Mouse (Mus musculus) ovary, adult 18-20 months (tissue): ENCODE measurements around the gene Ralb.

Experiments
- DNase-seq: peaks from one replicate; pipeline ENCODE4 v3.0.0; 2022; ENCODE audit warnings: low spot score, mixed read lengths

The Ralb gene

DNA sequence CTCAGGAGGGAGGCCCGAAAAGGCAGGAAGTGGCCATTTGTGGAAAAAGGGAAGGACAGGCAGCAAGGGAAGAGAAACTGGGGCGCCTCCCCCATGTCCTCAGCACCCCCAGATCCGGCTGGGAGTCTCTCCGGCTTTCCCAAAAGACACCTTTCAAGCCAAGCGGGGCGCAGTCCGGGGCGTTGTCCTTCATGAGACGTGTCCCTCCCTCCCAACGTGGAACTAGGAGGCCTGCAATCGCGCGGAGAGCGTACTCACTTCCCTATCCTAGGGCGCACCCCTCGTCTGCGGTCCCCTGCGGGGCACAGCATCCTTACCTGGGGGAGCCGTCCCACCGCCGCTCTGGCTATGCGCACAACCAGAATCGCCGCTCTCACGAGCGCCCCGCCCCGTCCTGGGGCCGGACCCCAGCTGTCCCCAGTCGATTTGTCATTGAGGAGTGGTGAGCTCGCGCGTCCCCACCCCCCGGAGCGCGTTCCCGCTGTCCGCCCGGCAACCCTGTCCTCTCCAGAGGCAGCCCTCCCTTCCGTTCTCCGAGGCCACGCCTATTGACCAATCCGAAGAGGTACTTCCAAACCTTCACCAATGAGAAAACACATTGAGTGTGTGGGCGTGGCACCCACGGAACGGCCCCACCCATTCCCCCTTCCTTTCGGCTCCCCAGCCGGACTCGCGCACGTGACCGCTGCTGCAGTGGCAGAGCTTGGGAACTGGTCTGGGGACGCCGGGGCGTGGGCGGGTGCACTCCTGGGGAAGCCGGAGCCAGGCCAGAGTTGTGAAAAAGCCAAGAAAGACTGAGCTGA lies at the start of gene Ralb:
TSS of gene Ralb (minus strand) at position 535 of the 803 bp plus-strand sequence.
- peak; percentile 99 for DNase-seq

DNA sequence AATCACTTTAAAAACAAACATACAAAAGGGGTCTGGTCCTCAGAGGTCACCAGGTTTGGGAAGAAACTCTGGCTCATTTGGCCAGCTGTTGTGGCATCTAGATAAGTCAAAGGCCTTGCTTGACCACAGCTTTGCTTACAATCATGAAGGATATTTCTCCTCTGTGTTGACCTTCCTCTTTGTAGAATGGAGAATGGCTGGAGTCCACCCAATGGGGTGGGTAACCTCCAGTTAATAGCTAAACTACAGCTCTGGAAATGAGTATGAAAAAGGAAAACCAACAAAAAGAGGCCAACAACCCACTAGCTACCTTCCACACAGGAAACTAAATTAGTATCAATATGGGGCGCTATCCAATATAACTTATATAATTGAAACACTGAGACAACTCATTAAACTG lies 47.1 kb upstream of the Ralb start:
- no peak for DNase-seq

DNA sequence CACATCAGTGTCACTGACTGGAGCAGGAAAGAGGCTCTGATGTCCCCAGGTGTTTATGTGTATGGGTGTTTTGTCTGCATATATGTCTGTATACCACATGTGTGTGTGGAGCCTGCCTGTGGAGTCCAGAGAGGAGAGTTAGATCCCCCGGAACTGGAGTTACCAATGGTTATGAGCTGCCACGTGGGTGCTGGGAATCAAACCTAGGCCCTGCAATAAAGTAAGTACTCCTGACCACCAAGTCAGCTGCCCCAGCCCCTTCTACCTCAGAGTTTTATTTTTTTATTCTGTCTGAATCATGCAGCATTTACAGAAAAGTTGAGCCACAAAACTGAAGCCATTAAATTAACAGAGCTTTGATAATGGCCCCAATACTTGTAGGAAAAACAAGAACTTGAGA lies 45.5 kb upstream of the Ralb start:
- no peak for DNase-seq

DNA sequence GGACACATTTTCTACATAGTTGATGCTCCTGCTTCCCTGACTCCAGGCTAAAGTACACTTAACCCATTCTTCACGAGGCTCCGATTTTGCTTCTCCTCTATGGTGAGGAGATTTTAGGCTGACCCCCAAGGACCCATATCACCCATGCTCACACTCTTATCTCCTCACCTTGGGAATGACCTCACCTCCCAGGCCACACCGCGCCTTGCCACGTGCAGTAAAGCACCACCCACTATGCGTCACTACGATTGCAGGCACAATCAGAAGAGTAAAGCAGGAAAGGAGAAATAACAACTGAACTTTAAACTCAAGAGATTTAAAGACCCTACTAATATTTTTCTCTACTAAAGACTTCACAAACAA lies 44.7 kb upstream of the Ralb start:
- DNase-seq, result no peak

DNA sequence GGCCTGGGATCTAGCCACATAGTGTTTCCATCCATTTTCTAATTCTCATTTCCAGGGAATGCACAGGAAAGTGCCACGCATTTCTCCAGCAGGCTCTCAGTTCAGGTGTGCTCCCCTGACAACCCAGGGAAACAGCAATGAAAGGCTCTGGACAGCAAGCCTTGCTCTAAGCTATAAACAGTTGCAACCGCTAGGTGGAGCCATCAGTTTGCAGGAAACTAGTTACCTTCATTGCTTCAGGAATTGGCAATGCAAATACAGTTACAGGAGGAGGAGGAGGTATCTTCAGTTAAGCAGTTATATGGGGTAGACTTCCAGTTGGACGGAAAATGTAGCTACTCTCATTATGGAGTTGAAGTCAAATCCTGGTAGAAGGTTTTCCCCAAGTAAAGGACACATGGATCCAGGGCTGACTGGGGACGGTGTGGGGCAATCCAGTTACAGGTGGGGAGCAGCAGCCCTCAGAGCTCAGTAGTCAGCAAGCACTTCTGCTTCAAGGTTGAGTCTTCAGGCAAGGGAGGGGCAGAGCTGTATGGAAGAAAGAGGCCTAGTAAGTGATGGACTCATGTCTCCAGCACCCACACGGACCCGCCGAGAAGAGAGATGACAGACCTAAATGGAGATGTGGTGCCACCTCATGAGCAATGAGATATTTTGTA lies 44.2 kb upstream of the Ralb start:
- peak; percentile 26 for DNase-seq

DNA sequence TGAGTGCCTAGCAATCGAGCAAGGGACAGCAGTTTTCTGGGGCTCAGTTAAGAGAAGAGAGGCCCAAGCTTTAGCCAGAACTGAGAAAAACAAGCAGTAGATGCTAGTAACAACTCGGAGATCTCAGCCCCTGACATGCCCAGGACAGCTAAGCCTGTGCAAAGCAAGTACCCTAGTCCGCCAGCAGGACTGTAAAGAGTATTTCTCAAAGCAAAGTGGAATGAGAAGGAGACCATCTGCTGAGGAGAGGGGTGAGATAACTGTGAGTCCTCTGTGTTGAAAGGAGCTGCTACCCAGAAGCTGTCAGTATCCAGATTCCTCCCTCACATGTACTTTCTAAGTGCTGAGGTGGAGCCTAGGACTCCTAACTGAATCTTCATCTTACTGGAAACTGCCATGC lies 41.9 kb upstream of the Ralb start:
- no peak for DNase-seq

DNA sequence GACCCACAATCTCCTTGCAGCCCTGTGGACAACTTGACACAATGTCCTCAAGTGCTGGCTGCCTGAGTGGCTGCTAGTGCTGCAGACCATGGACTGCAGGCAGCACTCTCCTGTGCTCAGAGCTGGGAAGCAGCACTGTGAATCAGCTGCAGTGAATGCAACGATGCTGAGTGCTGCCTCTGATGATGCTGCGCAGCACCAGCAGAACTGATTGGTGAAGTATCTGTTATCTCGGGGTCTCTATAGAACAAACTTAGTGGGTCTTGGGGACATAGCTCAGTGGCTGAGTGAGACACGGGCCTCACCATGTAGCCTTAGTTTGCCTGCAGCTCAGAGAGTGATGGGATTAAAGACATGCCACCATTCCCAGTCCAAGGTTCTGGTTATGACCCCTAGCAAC lies 41.1 kb upstream of the Ralb start:
- no peak for DNase-seq

DNA sequence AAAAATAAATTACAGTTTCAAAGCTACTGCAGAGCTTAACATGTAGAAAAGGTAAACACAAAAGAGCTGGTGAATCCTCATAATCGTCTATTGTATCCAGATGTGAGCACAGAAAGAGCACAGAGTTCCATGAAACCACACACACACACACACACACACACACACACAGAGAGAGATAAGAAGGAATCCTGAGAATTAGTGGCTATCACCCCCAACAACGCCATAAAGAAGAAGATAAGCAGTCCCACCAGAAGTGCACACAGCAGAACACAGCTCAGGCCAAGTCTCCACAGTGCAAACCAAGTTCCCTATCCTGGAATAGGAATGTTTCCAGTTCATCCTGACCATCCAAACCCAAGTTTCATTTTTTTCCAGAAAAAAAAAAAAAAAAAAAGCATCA lies 40.6 kb upstream of the Ralb start:
- no peak for DNase-seq

DNA sequence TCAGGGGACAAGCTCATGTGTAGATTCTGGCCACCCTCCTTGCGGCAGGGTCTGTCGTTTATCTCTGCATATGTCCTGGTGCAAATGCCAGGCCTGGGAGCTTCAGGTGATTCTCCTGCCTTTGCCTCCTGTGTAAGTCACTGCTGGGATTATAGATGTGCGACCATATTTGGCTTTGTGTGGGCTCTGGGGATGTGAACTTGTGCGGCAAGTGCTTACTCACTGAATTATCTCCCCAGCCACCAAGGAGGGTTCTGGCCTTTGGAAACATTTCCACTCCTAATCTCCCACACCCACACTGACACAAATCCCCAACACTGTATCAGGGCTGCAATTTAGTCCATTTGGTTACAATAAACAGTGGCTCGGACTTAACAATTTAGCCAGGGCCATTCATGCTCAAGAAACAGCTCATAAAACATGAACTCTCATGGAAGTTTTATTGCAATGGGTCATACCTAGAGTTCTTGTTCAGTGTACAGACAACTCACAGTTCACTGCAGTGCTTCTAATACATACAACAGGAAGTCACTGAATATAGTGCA lies 40.1 kb upstream of the Ralb start:
- no peak for DNase-seq

DNA sequence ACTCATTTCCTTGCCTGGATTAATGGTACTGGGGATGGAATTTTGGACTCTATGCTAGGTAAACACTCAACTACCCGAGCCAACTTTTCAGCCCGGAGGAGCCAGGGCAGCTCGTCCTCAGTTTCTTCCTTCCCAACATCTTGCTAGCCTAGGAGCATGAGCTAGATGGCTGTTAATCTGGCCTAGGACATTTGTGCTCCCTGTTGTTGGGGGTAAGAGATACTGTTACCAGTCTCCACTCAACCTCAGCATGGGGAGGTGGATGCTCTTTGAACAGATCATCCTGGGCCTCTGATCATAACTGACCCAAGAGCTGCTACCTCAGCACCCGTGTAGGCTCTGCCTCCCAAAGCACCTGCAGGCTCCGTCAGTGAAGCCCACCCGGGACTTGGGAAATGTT lies 38.7 kb upstream of the Ralb start:
- DNase-seq, result no peak

DNA sequence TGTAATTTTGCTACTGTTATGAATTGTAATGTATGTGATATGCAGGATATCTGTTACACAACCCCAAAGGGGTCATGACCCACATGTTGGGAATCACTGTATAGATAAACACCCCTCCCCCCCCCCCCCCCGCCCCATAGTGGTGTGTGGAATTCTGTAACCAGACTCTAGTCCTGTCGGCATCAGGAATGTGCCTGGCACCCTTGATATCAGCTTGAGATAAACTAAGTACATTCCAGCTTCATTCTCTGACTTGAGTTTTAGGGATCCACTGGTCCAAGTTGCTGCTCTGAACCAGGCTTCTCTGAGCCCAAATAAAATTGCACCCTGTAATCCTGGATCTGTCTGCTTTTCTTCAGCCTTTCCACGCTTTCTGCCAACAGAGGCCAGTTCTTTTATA lies 37.0 kb upstream of the Ralb start:
- DNase-seq, result no peak

DNA sequence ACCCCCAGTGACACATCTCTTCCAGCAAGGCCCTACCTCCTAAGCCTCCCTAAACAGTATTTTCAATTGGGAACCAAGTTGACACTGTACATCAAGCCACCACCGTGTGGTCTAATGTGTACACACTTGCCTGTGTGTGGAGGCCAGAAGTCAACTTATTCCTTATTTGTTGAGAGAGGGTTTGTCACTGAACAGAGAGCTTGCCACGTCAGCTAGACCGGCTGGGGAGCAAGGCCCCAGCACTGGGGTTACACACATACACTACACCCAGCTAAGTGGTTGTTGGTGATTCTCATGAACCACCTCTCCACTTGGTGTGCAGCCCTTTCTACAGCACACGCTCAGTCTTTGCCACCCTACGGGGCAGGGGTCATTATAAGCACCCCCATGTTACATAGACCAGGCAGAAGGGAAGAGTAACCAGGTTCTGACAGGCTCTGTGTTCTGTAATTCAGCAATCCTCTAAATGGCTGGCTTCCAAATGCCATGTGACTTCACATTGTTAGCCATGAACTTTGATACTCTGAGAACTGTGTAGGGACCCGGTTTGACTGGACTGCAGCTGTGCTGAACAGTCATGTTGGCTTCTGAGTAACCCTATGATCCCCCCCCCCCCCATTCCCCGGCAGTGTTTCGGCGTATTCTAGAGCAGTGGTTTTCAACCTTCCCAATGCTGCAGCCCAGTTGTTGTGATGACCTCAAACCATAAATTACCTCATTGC lies 36.4 kb upstream of the Ralb start:
- no peak for DNase-seq

DNA sequence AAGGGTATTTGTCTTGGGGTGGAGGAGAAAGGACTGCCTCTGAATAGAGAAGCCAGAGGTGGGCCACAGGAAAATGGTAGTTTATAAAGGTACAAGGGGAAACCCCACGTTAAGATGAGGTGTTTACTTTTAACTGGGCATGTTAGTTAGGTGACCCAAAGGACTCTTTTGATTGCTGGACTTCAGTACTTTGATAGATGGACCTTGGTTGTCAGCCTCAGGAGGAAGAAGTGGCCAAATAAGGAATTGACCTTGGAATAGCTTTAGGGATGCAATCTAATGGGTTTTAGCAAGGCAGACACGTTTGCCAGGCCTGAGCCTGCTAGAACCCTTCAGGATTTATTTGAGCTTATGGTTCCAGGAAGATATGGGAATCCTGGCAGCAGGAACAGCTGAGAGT lies 34.7 kb upstream of the Ralb start:
- DNase-seq, result no peak

DNA sequence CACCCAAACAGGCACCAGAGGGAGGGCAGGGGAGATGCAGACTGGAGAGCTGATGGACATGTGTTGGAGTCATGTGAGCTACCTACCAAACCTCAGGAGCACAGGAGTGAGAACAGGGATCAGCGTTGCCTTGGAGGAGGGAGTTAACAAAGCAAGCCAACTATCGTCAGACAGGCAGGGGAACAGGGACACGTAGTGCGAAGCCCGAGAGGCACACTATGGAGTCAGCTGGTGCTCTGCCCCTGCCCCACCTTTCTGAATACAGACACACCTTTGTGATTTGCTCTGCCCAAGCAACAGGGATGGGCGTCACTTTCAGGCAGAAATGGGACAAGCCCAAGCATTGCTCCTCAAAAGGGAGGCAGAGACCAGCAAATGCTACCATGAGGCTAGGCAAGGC lies 33.1 kb upstream of the Ralb start:
- no peak for DNase-seq

DNA sequence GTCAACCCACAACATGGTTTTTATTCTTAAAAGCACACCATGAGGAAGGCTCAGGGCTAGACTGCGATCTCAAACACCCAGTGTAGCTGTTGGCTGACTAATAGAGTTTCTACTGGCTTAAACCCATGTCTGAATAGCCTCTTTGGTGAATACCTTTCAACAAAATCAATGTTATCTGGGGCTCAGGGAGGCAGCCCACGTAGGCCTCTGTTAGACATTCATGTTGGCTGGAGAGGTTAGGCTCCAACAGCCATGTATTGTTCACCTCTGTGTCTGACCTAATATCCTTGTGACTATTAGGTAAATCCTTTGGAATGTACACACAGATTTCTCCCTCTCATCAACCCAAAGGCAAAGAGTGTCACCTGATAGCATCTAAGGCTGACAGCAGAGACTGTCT lies 31.5 kb upstream of the Ralb start:
- DNase-seq, result no peak

DNA sequence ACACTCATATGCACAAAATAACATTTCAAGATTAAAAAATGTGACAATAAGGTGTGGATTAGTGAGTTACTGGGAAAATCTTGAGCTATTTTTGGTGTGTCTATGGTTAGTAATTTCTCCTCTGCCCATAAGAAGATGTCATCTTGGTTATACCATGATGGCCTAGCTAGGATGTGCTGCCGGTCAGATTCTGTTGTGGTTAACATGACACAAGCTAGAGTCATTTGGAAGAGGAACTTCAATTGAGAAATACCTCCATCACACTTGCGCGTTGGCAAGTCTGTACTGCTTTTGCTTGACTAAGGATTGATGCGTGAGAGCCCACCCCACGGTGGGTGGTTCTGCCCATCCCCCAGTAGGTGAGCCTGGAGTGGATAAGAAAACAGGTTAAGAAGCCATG lies 29.7 kb upstream of the Ralb start:
- no peak for DNase-seq

DNA sequence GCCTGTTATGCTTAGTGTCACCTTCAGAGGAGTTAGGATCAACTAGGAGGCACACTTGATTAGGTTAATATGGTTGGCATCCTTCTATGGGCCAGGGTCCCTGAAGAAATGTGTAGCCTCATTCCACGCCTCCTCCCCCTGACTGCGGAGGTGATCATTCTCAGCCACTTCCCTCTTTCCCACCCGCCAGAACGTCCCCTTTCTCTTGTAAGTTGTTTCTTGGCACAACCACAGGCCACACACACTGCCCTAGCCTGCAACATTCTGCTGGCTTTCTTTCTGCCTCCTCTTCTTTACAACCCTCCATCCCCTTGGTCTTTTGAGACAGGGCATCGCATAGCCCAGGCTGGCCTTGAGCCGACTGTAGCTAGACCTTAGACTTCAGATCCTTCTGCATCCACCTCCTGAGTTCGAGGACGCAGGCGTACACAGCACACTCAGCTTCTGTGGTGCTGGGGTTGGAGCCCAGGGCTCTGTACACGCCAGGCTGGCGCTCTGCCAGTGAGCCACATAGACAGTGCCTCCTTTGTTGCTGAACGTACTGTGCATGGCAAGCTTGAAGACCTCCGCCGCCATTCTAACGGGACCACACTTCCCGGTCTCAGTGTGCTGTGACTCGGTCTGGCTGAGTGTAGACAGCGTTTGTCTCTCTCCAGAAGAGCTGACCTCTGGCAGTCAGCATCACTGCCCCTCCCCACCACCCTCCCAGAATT lies 28.7 kb upstream of the Ralb start:
- DNase-seq, result no peak

DNA sequence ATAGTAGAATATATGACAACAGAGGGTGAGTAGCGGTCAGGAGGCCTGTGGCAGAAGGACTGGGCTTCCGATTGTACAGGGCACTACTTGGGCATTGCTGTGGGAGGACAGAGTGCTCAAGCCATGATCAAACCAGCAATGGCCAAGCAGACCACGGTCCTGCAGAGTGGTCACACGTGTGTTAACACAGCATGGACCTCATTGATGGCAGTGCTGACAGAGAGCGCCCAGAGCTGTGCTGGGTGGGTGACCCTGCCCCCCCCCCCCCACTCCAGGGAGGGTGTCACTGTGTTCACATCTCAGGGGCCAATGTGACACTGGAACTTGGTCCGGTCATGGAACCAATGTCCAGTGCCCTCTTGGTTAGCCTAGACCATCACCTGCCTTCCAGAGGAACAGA lies 27.6 kb upstream of the Ralb start:
- DNase-seq, result no peak

DNA sequence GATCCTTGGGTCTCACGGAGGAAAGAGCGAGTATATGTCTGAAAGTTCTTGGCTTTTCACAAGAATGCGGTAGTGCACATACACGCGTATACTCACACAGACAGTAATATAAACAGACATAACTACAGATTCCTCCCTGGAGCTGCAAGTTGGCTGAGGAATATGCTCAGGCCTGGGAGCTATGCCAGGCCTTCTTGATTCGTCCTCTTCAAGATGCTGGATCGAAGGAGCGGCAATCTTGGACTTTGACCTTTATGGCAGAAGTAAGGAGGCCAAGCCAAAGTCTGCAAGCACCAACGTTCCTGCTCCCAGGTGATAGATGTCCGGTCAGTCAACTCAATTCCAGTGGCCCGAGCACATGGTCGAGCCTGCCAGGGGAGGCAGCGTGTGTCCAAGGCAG lies 26.3 kb upstream of the Ralb start:
- DNase-seq, result no peak

DNA sequence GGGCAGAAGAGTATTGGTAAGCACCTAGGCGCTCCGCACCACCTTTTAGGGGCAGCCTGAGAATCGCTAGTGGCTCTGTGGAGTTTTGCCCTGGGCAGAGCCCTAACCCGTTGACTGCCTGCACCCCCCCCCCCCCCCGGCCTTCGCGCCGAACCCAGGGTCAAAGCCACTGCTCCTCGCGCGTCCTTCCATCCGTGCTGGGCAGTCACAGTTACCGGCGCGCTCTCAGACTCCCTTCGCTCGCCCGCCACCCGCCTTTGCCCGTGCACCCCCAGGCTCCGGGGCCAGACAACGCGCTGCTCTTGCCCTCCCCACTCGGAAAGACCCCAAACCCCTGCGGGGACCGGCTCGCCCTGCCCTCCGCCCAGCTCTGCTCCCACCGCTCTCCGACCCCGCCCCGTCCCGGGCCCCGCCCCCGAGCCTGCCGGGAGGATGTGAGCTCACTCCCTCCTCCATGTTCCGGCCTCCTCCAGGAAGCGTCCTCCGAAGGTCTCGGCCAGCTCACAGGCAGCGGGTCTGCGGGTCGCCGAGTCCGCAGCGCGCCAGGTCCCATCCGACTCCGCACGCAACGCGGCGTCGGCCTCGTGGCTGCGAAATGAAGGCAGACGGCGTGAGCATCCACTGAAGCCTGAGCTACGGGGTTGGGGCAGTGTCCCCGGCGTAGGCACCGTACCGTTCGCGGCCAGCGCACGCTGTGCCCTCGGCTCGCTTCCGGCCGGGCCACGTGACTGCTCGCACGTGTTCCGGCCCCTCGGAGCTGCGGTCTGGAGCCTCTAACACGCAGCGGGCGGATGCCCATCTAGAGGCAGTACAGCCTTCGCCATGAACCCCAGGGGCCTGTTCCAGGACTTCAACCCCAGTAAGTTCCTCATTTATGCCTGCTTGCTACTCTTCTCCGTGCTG lies 21.3 kb upstream of the Ralb start, which contains the start of gene Tmem185b:
TSS of gene Tmem185b (plus strand) at position 472 of the 903 bp plus-strand sequence.
- peak; percentile 86 for DNase-seq

DNA sequence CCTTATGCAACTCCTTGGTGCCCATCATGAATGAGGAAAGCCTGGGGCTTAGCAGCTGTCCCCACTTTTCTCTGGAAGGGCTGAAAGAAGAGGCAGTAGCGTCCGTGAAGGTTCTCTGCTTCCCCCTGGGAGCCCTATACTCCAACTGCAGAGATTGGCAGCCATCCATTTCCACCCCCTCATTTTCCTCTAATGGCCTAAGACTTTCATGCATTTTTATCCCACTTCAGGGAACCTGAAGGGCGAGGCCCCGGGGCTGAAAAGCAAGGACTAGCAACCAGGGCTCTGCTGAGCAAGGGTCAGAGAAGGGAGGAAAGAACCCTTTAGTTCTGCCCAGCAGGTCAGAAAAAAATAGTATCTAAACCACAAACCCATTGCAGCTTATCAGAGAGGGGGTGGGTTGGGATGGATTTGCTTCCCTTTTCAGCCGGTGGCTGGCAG lies 20.4 kb upstream of the Ralb start:
- DNase-seq, result no peak
